Mouse (Mus musculus): Measurements from ENCODE around the gene Ice2. TPM values are rescaled to one million over a fixed set of nuclear protein-coding genes. Genes with fewer than 3 reads are reported as not detected.

The Ice2 gene
- polyA plus RNA-seq, 1 experiment from 2014 or later: 18.1 TPM

GRCm38 (mm10) chr9:69467310-69467939 lies 69.7 kb downstream of the Ice2 start:
- H3K4me1 ChIP-seq: peaks cover 21% of the 10 kb centered on the region
- H3K9me3 ChIP-seq: no peaks in the 10 kb centered on the region
- no peaks in the 10 kb centered on the region for H3K36me3 ChIP-seq
- H3K9ac ChIP-seq: no peak overlapping the region
- WGBS: 69% methylated on average over 10 of the region's 10 CpGs
- no peak overlapping the region for H3K4me3 ChIP-seq
- no peak for ATAC-seq (ENCODE audit: low FRiP score, low read depth)
- H3K27ac ChIP-seq: no peak overlapping the region
- H3K27me3 ChIP-seq (replicated peaks): no peaks in the 10 kb centered on the region
- no peak overlapping the region for H3K4me2 ChIP-seq (replicated peaks)

DNA sequence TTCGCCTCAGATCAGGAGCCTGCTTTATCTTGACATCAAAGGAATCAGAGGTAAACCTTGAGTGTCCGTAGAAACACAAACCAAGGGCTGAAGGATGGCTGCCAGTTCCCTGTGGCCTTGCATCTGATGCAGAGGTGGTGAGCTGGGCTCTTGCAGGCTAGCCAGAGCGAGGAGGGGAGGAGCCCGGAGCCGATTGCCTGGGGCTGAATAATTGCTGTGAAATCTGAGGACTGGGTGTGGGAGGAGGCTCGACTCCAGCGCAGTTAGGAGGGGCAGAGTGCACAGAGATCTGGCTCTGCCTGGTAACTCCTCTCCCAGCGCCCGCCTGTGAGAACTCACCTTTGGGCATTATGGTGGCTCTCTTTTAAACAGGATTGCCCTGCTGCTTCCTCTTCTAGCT lies 71.3 kb downstream of the Ice2 start:
- Histone ChIP-seq H3K27me3 (replicated peaks) (no peaks in the 10 kb centered on the region), H3K4me3 (no peak overlapping the region), H3K36me3 (no peaks in the 10 kb centered on the region), H3K9me3 (no peaks in the 10 kb centered on the region), H3K4me1 (peaks cover 21% of the 10 kb centered on the region), H3K27ac (no peak overlapping the region), H3K4me2 (replicated peaks) (0 out of 2 replicates have a peak overlapping the region, but pooled peaks have one; percentile 3), H3K9ac (no peak overlapping the region)
- ATAC-seq (ENCODE audit: low FRiP score, low read depth): peak; percentile 56
- 5% methylated on average over 9 of the region's 9 CpGs for WGBS

DNA sequence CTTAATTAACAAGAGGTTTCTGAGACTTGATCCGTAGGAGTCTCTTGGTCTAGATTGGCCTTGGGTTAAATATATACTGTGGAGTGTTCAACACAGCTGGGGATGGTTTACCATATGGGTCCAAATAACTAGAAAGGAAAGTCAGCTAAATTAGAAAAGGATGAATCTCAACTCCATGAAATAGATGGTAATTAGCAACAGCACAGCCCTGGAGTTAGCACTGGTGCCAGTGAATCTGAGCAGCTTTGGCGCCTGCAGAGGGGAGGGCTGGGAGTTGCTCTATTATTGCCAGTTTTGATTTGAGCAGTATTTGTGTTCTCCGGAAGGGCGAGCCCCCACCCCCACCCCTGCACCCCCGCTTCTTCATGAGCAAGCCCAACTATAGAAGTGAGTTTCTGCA lies 72.7 kb downstream of the Ice2 start:
- no peak overlapping the region for H3K4me3 ChIP-seq
- 64% methylated on average over 5 of the region's 5 CpGs for WGBS
- no peak overlapping the region for H3K27ac ChIP-seq
- H3K36me3 ChIP-seq: no peaks in the 10 kb centered on the region
- no peak for ATAC-seq (ENCODE audit: low FRiP score, low read depth)
- no peak overlapping the region for H3K4me2 ChIP-seq (replicated peaks)
- no peak overlapping the region for H3K9ac ChIP-seq
- no peaks in the 10 kb centered on the region for H3K9me3 ChIP-seq
- peaks cover 21% of the 10 kb centered on the region for H3K4me1 ChIP-seq
- no peaks in the 10 kb centered on the region for H3K27me3 ChIP-seq (replicated peaks)

GRCm38 (mm10) chr9:69470921-69471320 lies 73.2 kb downstream of the Ice2 start:
- Histone ChIP-seq H3K4me3 (no peak overlapping the region), H3K36me3 (no peaks in the 10 kb centered on the region), H3K4me2 (replicated peaks) (no peak overlapping the region), H3K27ac (no peak overlapping the region), H3K9ac (no peak overlapping the region), H3K4me1 (peaks cover 21% of the 10 kb centered on the region), H3K27me3 (replicated peaks) (no peaks in the 10 kb centered on the region), H3K9me3 (no peaks in the 10 kb centered on the region)
- 31% methylated on average over 6 of the region's 6 CpGs for WGBS
- no peak for ATAC-seq (ENCODE audit: low FRiP score, low read depth)

GRCm38 (mm10) chr9:69472724-69473123 lies 75.0 kb downstream of the Ice2 start:
- H3K4me3 ChIP-seq: no peak overlapping the region
- H3K9ac ChIP-seq: no peak overlapping the region
- WGBS: 89% methylated on average over 6 of the region's 6 CpGs
- no peak overlapping the region for H3K27ac ChIP-seq
- ATAC-seq (ENCODE audit: low FRiP score, low read depth): no peak
- H3K27me3 ChIP-seq (replicated peaks): no peaks in the 10 kb centered on the region
- H3K4me1 ChIP-seq: peaks cover 18% of the 10 kb centered on the region
- no peaks in the 10 kb centered on the region for H3K36me3 ChIP-seq
- no peak overlapping the region for H3K4me2 ChIP-seq (replicated peaks)
- no peaks in the 10 kb centered on the region for H3K9me3 ChIP-seq

GRCm38 (mm10) chr9:69475873-69476272 lies 78.2 kb downstream of the Ice2 start:
- no peaks in the 10 kb centered on the region for H3K27me3 ChIP-seq (replicated peaks)
- H3K4me2 ChIP-seq (replicated peaks): no peak overlapping the region
- ATAC-seq (ENCODE audit: low FRiP score, low read depth): no peak
- WGBS: 86% methylated on average over 6 of the region's 6 CpGs
- no peak overlapping the region for H3K27ac ChIP-seq
- H3K9ac ChIP-seq: no peak overlapping the region
- H3K36me3 ChIP-seq: no peaks in the 10 kb centered on the region
- peaks cover 6% of the 10 kb centered on the region for H3K4me1 ChIP-seq
- H3K9me3 ChIP-seq: no peaks in the 10 kb centered on the region
- H3K4me3 ChIP-seq: no peak overlapping the region

GRCm38 (mm10) chr9:69477195-69477823 lies 79.6 kb downstream of the Ice2 start:
- ATAC-seq (ENCODE audit: low FRiP score, low read depth): no peak
- 62% methylated on average over 14 of the region's 14 CpGs for WGBS
- H3K9ac ChIP-seq: no peak overlapping the region
- H3K4me1 ChIP-seq: peaks cover 5% of the 10 kb centered on the region; the same call in 1 of the 2 replicates
- H3K36me3 ChIP-seq: no peaks in the 10 kb centered on the region
- no peak overlapping the region for H3K4me3 ChIP-seq
- H3K4me2 ChIP-seq (replicated peaks): no peak overlapping the region
- no peaks in the 10 kb centered on the region for H3K27me3 ChIP-seq (replicated peaks)
- no peaks in the 10 kb centered on the region for H3K9me3 ChIP-seq
- no peak overlapping the region for H3K27ac ChIP-seq

- Histone ChIP-seq H3K4me1 (peaks cover 5% of the 10 kb centered on the region; the same call in 1 of the 2 replicates), H3K36me3 (no peaks in the 10 kb centered on the region), H3K9ac (no peak overlapping the region), H3K4me3 (no peak overlapping the region), H3K9me3 (no peaks in the 10 kb centered on the region), H3K27me3 (replicated peaks) (no peaks in the 10 kb centered on the region), H3K4me2 (replicated peaks) (no peak overlapping the region), H3K27ac (no peak overlapping the region)
- WGBS: 68% methylated on average over 6 of the region's 6 CpGs
- no peak for ATAC-seq (ENCODE audit: low FRiP score, low read depth)
Measured at GRCm38 (mm10) chr9:69477824-69478222, 80.1 kb downstream of the Ice2 start.

- Histone ChIP-seq H3K27ac (no peak overlapping the region), H3K9ac (no peak overlapping the region), H3K36me3 (no peaks in the 10 kb centered on the region), H3K4me3 (no peak overlapping the region), H3K4me1 (peaks cover 5% of the 10 kb centered on the region), H3K27me3 (replicated peaks) (no peaks in the 10 kb centered on the region), H3K4me2 (replicated peaks) (no peak overlapping the region), H3K9me3 (no peaks in the 10 kb centered on the region)
- WGBS: 2% methylated on average over 1 of the region's 1 CpGs
- ATAC-seq (ENCODE audit: low FRiP score, low read depth): 0 out of 2 replicates have a peak, but pooled peaks have one; percentile 37
Measured at GRCm38 (mm10) chr9:69480344-69480743, 82.6 kb downstream of the Ice2 start.

Small RNAs within 50 kb of the gene (microRNA-seq; reads per million reads assigned to microRNA genes)
- 1.1 reads per million for gene Mir3109

Other genes with a start within 250 kb of the Ice2 start
- gene Anxa2, start 55.7 kb downstream of the Ice2 start, polyA plus RNA-seq (2016; fragmentation: Nextera tagmentation; extraction: Ambion mirVana): 207 and 228 TPM in 2 replicates

All from neural tube, embryonic 12.5 days (tissue).